Mouse (Mus musculus): Measurements from ENCODE around the gene Gnb1. TPM values are rescaled to one million over a fixed set of nuclear protein-coding genes. Genes with fewer than 3 reads are reported as not detected.

Gnb1 gene
- total RNA-seq, 4 experiments from 2014 or later: 790 to 898 (median 858) TPM

Other genes with a start within 250 kb of the Gnb1 start
- gene Faap20, start 241.6 kb upstream of the Gnb1 start, total RNA-seq (2022): 10 to 100 TPM; 32.7 to 37.6 (median 34.4) TPM
- gene Prkcz, start 130.0 kb upstream of the Gnb1 start, total RNA-seq (2022): 100 to 1,000 TPM; 199 to 230 (median 214) TPM
- 10 to 100 TPM; 75.3 to 88.7 (median 81.9) TPM for gene Gabrd, start 93.2 kb upstream of the Gnb1 start, total RNA-seq (2022)
- 10 to 100 TPM; 13.3 to 18.2 (median 15.7) TPM for gene Cfap74, start 82.2 kb upstream of the Gnb1 start, total RNA-seq (2022)
- 1 to 10 TPM in 3 of 4 experiments, under 1 TPM in 1; 0.41 to 2.0 (median 1.7) TPM for gene Tmem52, start 22.2 kb upstream of the Gnb1 start, total RNA-seq (2022)
- 10 to 100 TPM; 43.2 to 55.5 (median 52.6) TPM for gene Nadk, start 71.0 kb downstream of the Gnb1 start, total RNA-seq (2022)
- gene Slc35e2, start 110.1 kb downstream of the Gnb1 start, total RNA-seq (2022): 10 to 100 TPM; 42.9 to 50.6 (median 43.8) TPM
- 10 to 100 TPM; 40.1 to 55.0 (median 47.1) TPM for gene Cdk11b, start 133.5 kb downstream of the Gnb1 start, total RNA-seq (2022)
- gene Gm10563, start 154.0 kb downstream of the Gnb1 start, total RNA-seq (2022): not detected
- 1 to 10 TPM in 3 of 4 experiments, under 1 TPM in 1; 0.99 to 2.8 (median 2.1) TPM for gene Mmp23, start 162.0 kb downstream of the Gnb1 start, total RNA-seq (2022)
- gene Mib2, start 177.8 kb downstream of the Gnb1 start, total RNA-seq (2022): 100 to 1,000 TPM; 108 to 124 (median 117) TPM
- 10 to 100 TPM; 31.6 to 37.7 (median 34.7) TPM for gene Fndc10, start 203.0 kb downstream of the Gnb1 start, total RNA-seq (2022)
- 100 to 1,000 TPM in 2 of 4 experiments, 10 to 100 TPM in 2; 91.0 to 111 (median 98.8) TPM for gene Ssu72, start 213.4 kb downstream of the Gnb1 start, total RNA-seq (2022)
- gene Tmem240, start 243.4 kb downstream of the Gnb1 start, total RNA-seq (2022): 10 to 100 TPM; 43.9 to 53.3 (median 48.9) TPM

All from left cerebral cortex, adult 8-10 months (tissue).